ENCODE assay signal across 9 mouse cellular contexts in genomic region chr8:8658426-8659224, GRCm38 (mm10). TPM values are rescaled to one million over a fixed set of nuclear protein-coding genes. Genes with fewer than 3 reads are reported as not detected.
DNase-seq lines count a peak whose midpoint lies in the region; ATAC-seq and TF ChIP-seq lines count a peak whose summit lies in the region.
"Had no signal": no experiment of that assay in that cellular context is flagged by ENCODE, and none has a peak within 500 bp of the region (broad histone marks: within the 10 kb centered on the region; RNA-seq: fewer than 3 reads in every experiment).

No protein-coding gene starts in this region.

- H3K27ac ChIP-seq in forebrain, embryonic 11.5 days (ENCODE audit: low read depth, low read length): peak overlapping the region; percentile 67; the same call in 1 of the 2 replicates
- peak overlapping the region; percentile 62 to 78 for H3K27ac ChIP-seq in heart, embryonic 14.5 days (replicated peaks in 1 of 2; ENCODE audit: control insufficient read depth in 1 of 2, insufficient read depth in 1 of 2, low read depth in 2 of 2, low read length in 2 of 2)
- no peak overlapping the region for H3K27ac ChIP-seq in liver, embryonic 13.5 days
- H3K27ac ChIP-seq in neural tube, embryonic 11.5 days (ENCODE audit: low read depth, low read length): peak overlapping the region; percentile 68; the same call in 1 of the 2 replicates
- no peak overlapping the region for H3K27ac ChIP-seq in stomach, postnatal 0 days (replicated peaks)

- peak; percentile 81 for TF ChIP-seq CTCF in stomach, postnatal 0 days (IDR thresholded peaks at IDR 0.05; ENCODE audit: low read depth)

- peak; percentile 30 to 53 for DNase-seq in spleen, adult 18-20 months
- no peak for DNase-seq in spleen, adult 12 weeks (ENCODE audit: low spot score)
- DNase-seq in forebrain, embryonic 11.5 days (ENCODE audit: low spot score): peak; percentile 94
- peak; percentile 94 for DNase-seq in kidney, postnatal 10 days
- DNase-seq in liver, embryonic 13.5 days: peak; percentile 23
- peak; percentile 91 for DNase-seq in neural tube, embryonic 11.5 days (ENCODE audit: low spot score)
- peak; percentile 90 for DNase-seq in stomach, postnatal 0 days (ENCODE audit: low spot score)

- no peak for TF ChIP-seq EP300 in stomach, postnatal 0 days (optimal IDR thresholded peaks at IDR 0.05)

- H3K4me1 ChIP-seq in forebrain, embryonic 11.5 days (replicated peaks; ENCODE audit: control insufficient read depth, insufficient read depth, low read length): peaks cover 16% of the 10 kb centered on the region; the same call in 1 of the 2 replicates
- peaks cover 17 to 38% of the 10 kb centered on the region in 2 experiments for H3K4me1 ChIP-seq in heart, embryonic 14.5 days (ENCODE audit: control insufficient read depth in 2 of 2, insufficient read depth in 2 of 2, low read length in 2 of 2)
- peaks cover 32% of the 10 kb centered on the region for H3K4me1 ChIP-seq in liver, embryonic 13.5 days (replicated peaks)
- peaks cover 27% of the 10 kb centered on the region for H3K4me1 ChIP-seq in neural tube, embryonic 11.5 days (ENCODE audit: control insufficient read depth, insufficient read depth, low read length)
- peaks cover 5% of the 10 kb centered on the region; the same call in 1 of the 2 replicates for H3K4me1 ChIP-seq in stomach, postnatal 0 days (replicated peaks; ENCODE audit: control insufficient read depth, insufficient read depth)

- 1% methylated on average over 19 of the region's 19 CpGs for WGBS in forebrain, embryonic 11.5 days
- 4% methylated on average over 18 of the region's 19 CpGs for WGBS in heart, embryonic 14.5 days
- WGBS in liver, embryonic 13.5 days (ENCODE audit: insufficient replicate concordance): 12% methylated on average over 19 of the region's 19 CpGs
- 3% methylated on average over 19 of the region's 19 CpGs for WGBS in neural tube, embryonic 11.5 days
- WGBS in stomach, postnatal 0 days: 5% methylated on average over 18 of the region's 19 CpGs

- H3K9me3 ChIP-seq in forebrain, embryonic 11.5 days (ENCODE audit: control insufficient read depth, low read length): no peaks in the 10 kb centered on the region
- H3K9me3 ChIP-seq in heart, embryonic 14.5 days (ENCODE audit: control insufficient read depth, low read length): no peaks in the 10 kb centered on the region
- no peaks in the 10 kb centered on the region for H3K9me3 ChIP-seq in liver, embryonic 13.5 days (replicated peaks)
- no peaks in the 10 kb centered on the region for H3K9me3 ChIP-seq in neural tube, embryonic 11.5 days (ENCODE audit: control insufficient read depth, low read length)
- H3K9me3 ChIP-seq in stomach, postnatal 0 days (ENCODE audit: control insufficient read depth, low read length): no peaks in the 10 kb centered on the region

- peak overlapping the region; percentile 92 for H3K4me2 ChIP-seq in forebrain, embryonic 11.5 days (ENCODE audit: low read depth, low read length, severe bottlenecking)
- H3K4me2 ChIP-seq in heart, embryonic 14.5 days (ENCODE audit: low read length): peak overlapping the region; percentile 86
- peak overlapping the region; percentile 90; the same call in 1 of the 2 replicates for H3K4me2 ChIP-seq in liver, embryonic 13.5 days
- H3K4me2 ChIP-seq in neural tube, embryonic 11.5 days (ENCODE audit: low read depth): peak overlapping the region; percentile 87
- peak overlapping the region; percentile 91 for H3K4me2 ChIP-seq in stomach, postnatal 0 days (replicated peaks; ENCODE audit: low read depth)

- no peaks in the 10 kb centered on the region; the same call in 1 of the 2 replicates for H3K36me3 ChIP-seq in forebrain, embryonic 11.5 days (ENCODE audit: control insufficient read depth, insufficient read depth, low read length)
- H3K36me3 ChIP-seq in heart, embryonic 14.5 days (ENCODE audit: control insufficient read depth, insufficient read depth, low read length): no peaks in the 10 kb centered on the region; the same call in 1 of the 2 replicates
- no peaks in the 10 kb centered on the region for H3K36me3 ChIP-seq in liver, embryonic 13.5 days
- no peaks in the 10 kb centered on the region for H3K36me3 ChIP-seq in neural tube, embryonic 11.5 days (ENCODE audit: control insufficient read depth, insufficient read depth, low read length)
- H3K36me3 ChIP-seq in stomach, postnatal 0 days (ENCODE audit: control insufficient read depth, insufficient read depth, low read length): no peaks in the 10 kb centered on the region

- H3K9ac ChIP-seq in forebrain, embryonic 11.5 days (ENCODE audit: low read length): peak overlapping the region; percentile 91
- H3K9ac ChIP-seq in heart, embryonic 14.5 days (ENCODE audit: low read length): peak overlapping the region; percentile 89
- no peak overlapping the region for H3K9ac ChIP-seq in liver, embryonic 13.5 days
- peak overlapping the region; percentile 96 for H3K9ac ChIP-seq in neural tube, embryonic 11.5 days (ENCODE audit: low read length)
- peak overlapping the region; percentile 80; the same call in 1 of the 2 replicates for H3K9ac ChIP-seq in stomach, postnatal 0 days (ENCODE audit: low read length)

- ATAC-seq in forebrain, embryonic 11.5 days (replicated peaks; ENCODE audit: low FRiP score): peak; percentile 49
- ATAC-seq in heart, embryonic 14.5 days (ENCODE audit: insufficient number of reproducible peaks, insufficient read depth, low FRiP score, low read depth): peak; percentile 45; the same call in 1 of the 2 replicates
- ATAC-seq in liver, embryonic 13.5 days (ENCODE audit: low read depth): no peak
- peak; percentile 38 for ATAC-seq in neural tube, embryonic 11.5 days (ENCODE audit: insufficient read depth, low FRiP score, low TSS enrichment)
- peak; percentile 69 for ATAC-seq in stomach, postnatal 0 days (ENCODE audit: low FRiP score, low TSS enrichment)

- no peaks in the 10 kb centered on the region for H3K27me3 ChIP-seq in forebrain, embryonic 11.5 days (ENCODE audit: control insufficient read depth, insufficient read depth, low read length)
- no peaks in the 10 kb centered on the region for H3K27me3 ChIP-seq in heart, embryonic 14.5 days (ENCODE audit: control insufficient read depth, insufficient read depth, low read length)
- H3K27me3 ChIP-seq in liver, embryonic 13.5 days: peaks cover 49% of the 10 kb centered on the region
- no peaks in the 10 kb centered on the region for H3K27me3 ChIP-seq in neural tube, embryonic 11.5 days (ENCODE audit: control insufficient read depth, insufficient read depth, low read length)
- no peaks in the 10 kb centered on the region for H3K27me3 ChIP-seq in stomach, postnatal 0 days (ENCODE audit: control insufficient read depth, insufficient read depth, low read length)
- H3K27me3 ChIP-seq: CH12.LX had no signal

- peak overlapping the region; percentile 80 for H3K4me3 ChIP-seq in forebrain, embryonic 11.5 days (ENCODE audit: low read depth, low read length)
- H3K4me3 ChIP-seq in heart, embryonic 14.5 days (ENCODE audit: control insufficient read depth in 1 of 2, insufficient read depth in 1 of 2, low read depth in 1 of 2, low read length in 2 of 2): peak overlapping the region; percentile 78 to 81
- peak overlapping the region; percentile 68 for H3K4me3 ChIP-seq in liver, embryonic 13.5 days (replicated peaks)
- peak overlapping the region; percentile 98 for H3K4me3 ChIP-seq in neural tube, embryonic 11.5 days (ENCODE audit: low read depth, low read length)
- H3K4me3 ChIP-seq in stomach, postnatal 0 days (ENCODE audit: low read depth, low read length): peak overlapping the region; percentile 88

RNA-seq across cellular contexts. Expression of gene Efnb2, which starts 2.4 kb away (rescaled TPM):
- 51.8 and 54.6 TPM in 2 replicates for polyA plus RNA-seq in forebrain, embryonic 11.5 days (2014; fragmentation: Nextera tagmentation; extraction: Ambion mirVana)
- 16.2 and 18.7 TPM in 2 replicates for polyA plus RNA-seq in heart, embryonic 14.5 days (2014; fragmentation: Nextera tagmentation; extraction: Ambion mirVana)
- 0.88 and 0.97 TPM in 2 replicates for polyA plus RNA-seq in liver, embryonic 13.5 days (2015; fragmentation: Nextera tagmentation; extraction: Ambion mirVana)
- polyA plus RNA-seq in neural tube, embryonic 11.5 days (2014; fragmentation: Nextera tagmentation; extraction: Ambion mirVana): 37.9 and 39.0 TPM in 2 replicates
- polyA plus RNA-seq in stomach, postnatal 0 days (2015; fragmentation: Nextera tagmentation; extraction: Ambion mirVana): 7.2 and 7.8 TPM in 2 replicates

RNA-seq across cellular contexts. Expression of gene Arglu1, which starts 31.7 kb away (rescaled TPM):
- 163 and 171 TPM in 2 replicates for polyA plus RNA-seq in forebrain, embryonic 11.5 days (2014; fragmentation: Nextera tagmentation; extraction: Ambion mirVana)
- polyA plus RNA-seq in heart, embryonic 14.5 days (2014; fragmentation: Nextera tagmentation; extraction: Ambion mirVana): 87.1 and 92.6 TPM in 2 replicates
- polyA plus RNA-seq in liver, embryonic 13.5 days (2015; fragmentation: Nextera tagmentation; extraction: Ambion mirVana): 59.2 and 59.5 TPM in 2 replicates
- polyA plus RNA-seq in neural tube, embryonic 11.5 days (2014; fragmentation: Nextera tagmentation; extraction: Ambion mirVana): 135 and 144 TPM in 2 replicates
- polyA plus RNA-seq in stomach, postnatal 0 days (2015; fragmentation: Nextera tagmentation; extraction: Ambion mirVana): 83.2 and 84.0 TPM in 2 replicates

Comparison
In these comparisons a context has a peak if more than half of its experiments do, and no peak if none do; other contexts are left out.
1. H3K27ac ChIP-seq: peak in forebrain, embryonic 11.5 days (single experiment), heart, embryonic 14.5 days (2 of 2) and neural tube, embryonic 11.5 days (single experiment); none in liver, embryonic 13.5 days (single experiment) and stomach, postnatal 0 days (single experiment).
2. Peak in every context shown above with its lines, with median percentiles within 50 percentile points of each other: H3K4me2 ChIP-seq and H3K4me3 ChIP-seq.